Mouse (Mus musculus) layer of hippocampus, adult 9-11 months (tissue): ENCODE data around the gene Ctnna3.
A peak's percentile ranks its signal among the peaks of the same experiment; 100 is the strongest.

Experiments used
- DNase-seq: peaks from one replicate; pipeline ENCODE4 v3.0.0; 2022

Gene Ctnna3

DNA sequence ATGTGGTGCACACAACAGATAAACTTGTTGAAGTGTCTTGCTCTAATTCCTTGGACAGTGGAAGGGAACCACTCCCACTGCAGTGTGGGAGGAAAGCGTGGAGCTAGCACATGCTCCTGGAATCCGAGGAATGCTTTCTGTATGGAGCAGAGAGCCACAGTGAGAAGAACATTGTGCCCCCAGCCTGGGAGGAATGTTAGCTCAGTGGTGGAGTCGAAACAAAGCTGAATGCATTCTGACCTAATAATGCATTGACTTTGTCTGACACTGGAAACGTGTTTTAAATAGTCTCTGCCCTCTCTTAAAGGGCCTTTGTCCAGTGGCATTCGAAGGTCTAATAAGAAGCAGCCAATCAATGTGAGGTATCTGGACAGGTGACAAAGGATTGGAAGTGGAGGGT lies 111.9 kb downstream of the Ctnna3 start:
- DNase-seq, result no peak

GRCm38 (mm10) chr10:63542493-63542892 lies 112.6 kb downstream of the Ctnna3 start:
- DNase-seq, result no peak

- no peak for DNase-seq
Observed at GRCm38 (mm10) chr10:63566691-63567090, 136.8 kb downstream of the Ctnna3 start.

GRCm38 (mm10) chr10:63571561-63571960 lies 141.7 kb downstream of the Ctnna3 start:
- DNase-seq, result no peak

DNA sequence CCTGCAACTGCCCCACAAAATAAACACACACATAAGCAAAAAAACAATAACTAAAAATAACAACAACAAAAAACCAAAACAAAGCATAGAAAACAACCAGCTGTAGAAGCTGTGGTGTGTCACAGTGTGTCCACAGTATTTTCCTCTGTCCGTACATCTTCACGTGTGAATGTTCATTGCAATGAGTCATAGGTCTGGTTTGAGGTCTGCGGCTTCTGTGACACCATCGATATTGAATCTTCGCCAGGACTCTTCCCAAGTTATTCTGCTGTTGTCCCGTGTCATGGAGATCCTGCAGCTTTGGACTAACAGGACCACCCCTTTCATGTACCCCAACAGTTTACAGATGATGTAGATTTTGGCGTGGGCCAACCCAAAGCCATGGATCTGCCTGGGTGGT lies 143.0 kb downstream of the Ctnna3 start:
- no peak for DNase-seq

DNA sequence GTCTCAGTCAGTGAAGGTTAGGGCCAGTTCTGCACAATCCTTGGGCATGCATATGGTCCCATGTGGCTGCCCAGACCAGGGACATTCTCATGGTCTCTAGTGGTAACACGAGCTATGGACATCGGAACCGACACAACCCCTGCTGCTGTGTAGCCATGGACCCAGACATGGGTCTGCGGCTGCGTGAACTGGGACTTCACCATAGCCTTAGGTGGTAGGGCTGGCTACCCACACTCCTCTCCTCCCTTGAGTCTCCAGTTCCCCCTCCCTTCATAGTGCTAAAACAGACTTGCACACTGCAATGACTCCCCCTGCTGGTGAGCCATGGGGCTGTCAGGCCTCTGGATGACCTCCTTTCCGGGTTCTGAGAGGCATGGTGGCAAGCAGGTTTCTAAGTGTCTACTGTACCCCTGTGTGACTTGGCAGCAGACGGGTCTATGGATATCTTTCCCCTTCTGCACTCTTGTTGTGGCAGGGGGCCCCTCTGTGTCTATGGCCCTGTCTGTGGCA lies 144.3 kb downstream of the Ctnna3 start:
- DNase-seq, result no peak

- peak; percentile 53 for DNase-seq
Observed at GRCm38 (mm10) chr10:63582608-63583007, 152.7 kb downstream of the Ctnna3 start.

GRCm38 (mm10) chr10:63583798-63584374 lies 154.0 kb downstream of the Ctnna3 start:
- DNase-seq, result no peak

DNA sequence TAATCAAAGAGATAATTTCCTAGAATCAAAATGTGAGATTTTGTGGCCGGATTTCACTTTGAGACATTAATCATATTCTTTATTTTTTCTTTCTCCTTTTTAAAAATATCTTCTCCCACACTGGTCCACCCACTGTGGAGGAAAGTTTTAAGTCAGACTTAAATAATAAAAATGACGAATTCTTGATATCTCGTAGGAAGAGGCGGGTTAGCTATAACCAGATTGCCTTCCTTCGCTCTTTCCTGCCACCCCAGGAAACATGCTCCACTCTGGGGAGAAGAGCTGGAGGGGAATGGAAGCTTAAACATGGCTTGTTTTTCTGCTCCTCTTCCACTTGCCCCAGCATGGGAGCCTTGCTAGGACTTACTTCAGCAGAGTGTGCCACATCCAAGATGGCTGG lies 169.5 kb downstream of the Ctnna3 start:
- DNase-seq, result no peak

- DNase-seq, result no peak
Observed at GRCm38 (mm10) chr10:63601206-63601605, 171.3 kb downstream of the Ctnna3 start.

- no peak for DNase-seq
Observed at GRCm38 (mm10) chr10:63628546-63628945, 198.6 kb downstream of the Ctnna3 start.

- DNase-seq, result no peak
Observed at GRCm38 (mm10) chr10:63633915-63634314, 204.0 kb downstream of the Ctnna3 start.

DNA sequence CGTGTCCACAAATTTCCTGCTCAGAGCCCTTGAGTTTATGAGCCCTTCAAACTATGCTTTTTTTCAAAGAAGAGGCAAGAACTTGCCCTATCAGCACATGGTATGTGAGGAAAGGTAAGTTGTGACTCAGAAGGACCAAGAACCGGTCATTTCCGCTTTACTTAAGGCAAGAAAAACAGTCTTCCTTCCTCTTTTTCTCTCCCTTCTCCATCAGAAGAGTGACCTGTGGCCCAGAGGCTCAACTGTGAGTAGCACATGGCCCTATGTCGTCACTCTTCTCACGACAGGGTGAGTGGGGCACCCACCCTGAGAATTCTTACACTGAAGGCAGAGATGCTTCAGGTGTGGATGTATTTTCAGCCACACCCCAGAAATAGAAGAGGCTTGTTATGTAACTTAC lies 208.1 kb downstream of the Ctnna3 start:
- no peak for DNase-seq

GRCm38 (mm10) chr10:63647300-63647699 lies 217.4 kb downstream of the Ctnna3 start:
- no peak for DNase-seq

DNA sequence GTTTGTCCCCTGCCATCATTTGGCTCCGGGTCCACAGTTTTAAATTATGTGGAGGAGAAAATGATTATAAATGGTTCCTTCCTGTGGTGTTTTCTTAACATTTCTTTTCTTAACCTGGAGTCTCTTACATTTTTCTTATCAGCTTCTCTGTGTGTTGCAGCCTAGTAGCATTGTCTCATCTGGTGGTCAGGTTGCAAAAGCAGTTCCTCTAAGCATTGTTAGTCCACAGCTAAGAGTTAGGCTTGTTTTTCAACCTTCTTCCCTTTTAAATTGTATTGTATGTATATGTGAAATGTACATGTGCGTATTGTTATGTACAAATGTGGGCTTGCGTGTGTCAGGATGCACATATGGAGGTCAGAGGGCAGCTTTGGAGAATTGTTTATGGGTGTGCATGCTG lies 220.4 kb downstream of the Ctnna3 start:
- DNase-seq, result no peak

- DNase-seq, result no peak
Observed at GRCm38 (mm10) chr10:63652887-63653286, 223.0 kb downstream of the Ctnna3 start.

DNA sequence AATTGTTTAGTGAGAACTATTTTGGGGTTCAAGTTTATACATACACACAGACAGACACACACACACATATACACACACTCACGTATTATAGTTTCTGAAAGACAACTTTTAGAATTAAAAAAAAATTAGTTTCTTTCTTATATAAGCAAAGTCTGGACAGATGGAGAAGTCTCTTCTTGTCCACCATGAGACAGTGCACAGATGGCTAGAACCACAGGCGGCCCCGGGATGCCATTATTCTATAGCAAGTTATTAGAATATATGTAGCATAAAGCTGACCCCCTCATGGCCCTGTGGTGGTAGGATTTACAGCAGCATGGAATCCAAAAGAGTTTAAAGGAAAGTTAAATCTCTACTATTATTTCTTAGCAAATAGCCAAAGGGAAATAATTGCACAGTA lies 223.7 kb downstream of the Ctnna3 start:
- no peak for DNase-seq

- DNase-seq, result no peak
Observed at GRCm38 (mm10) chr10:63654560-63654959, 224.7 kb downstream of the Ctnna3 start.

- DNase-seq, result no peak
Observed at GRCm38 (mm10) chr10:63676343-63676742, 246.4 kb downstream of the Ctnna3 start.

- DNase-seq, result no peak
Observed at GRCm38 (mm10) chr10:63689233-63689632, 259.3 kb downstream of the Ctnna3 start.

DNA sequence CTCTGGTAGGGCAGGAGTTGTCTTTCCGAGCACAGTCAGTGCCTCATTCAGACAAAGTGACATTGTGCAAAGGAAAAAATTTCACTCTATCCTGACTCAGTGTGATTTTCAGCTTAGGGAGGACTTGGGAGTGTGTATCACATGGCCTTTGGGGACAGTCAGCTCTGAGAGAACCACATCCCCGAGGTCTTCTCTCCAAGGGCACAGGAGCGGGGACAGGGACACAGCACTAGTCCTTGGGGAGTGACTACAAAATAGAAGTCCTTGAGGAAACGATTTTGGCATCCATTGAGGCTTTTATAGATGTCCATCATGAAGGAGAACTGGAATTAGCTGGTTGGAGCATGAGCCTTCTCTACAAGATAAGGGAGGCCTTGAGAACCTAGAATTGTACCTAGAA lies 259.8 kb downstream of the Ctnna3 start:
- DNase-seq, result no peak

DNA sequence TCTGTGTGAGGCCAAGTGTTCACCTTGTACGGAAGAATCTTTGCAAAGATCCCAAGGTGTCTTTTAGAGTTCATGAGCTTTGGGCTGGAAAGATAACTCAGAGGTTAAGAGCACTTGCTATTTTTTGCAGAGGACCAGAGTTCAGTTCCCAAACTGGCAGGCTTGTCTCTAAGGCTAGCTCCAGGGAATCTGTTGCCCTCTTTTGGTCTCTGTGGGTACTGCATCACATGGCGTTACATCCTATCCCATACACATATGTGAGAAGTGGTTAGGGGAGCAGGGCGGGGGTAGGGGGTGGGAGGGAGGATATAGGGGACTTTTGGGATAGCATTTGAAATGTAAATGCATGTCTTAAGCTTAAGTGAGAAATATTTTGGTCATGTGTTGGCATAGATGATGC lies 262.1 kb downstream of the Ctnna3 start:
- no peak for DNase-seq

GRCm38 (mm10) chr10:63710211-63710610 lies 280.3 kb downstream of the Ctnna3 start:
- DNase-seq, result peak; percentile 14

GRCm38 (mm10) chr10:63712530-63712929 lies 282.6 kb downstream of the Ctnna3 start:
- no peak for DNase-seq

DNA sequence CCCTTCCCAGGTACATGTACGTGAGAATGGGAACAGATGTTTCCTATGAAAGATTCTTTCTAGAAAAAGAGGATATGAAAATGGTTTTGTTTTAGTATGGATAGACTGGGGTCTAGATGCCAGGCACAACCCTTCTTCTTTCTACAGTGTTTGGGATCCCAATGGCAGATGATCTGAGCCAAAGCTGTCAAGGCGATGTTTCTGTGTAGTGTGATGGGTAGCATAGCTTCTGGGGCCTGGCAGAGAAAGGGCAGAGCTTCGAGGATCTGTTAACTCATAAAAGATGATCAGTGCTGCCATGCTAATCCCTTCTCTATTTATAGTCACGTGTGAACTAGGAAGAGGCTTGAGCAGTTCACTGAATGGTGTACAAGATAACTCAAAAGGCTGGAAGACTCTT lies 284.3 kb downstream of the Ctnna3 start:
- no peak for DNase-seq
